Mouse (Mus musculus): ENCODE results near the gene Ear2. TPM values are rescaled to one million over a fixed set of nuclear protein-coding genes. Genes with fewer than 3 reads are reported as not detected.
"Not testable (repeated sequence)": the region's sequence is repeated elsewhere in the genome, so short reads cannot be mapped to it uniquely, and the experiment has no call there.

The Ear2 gene
- 0.71 and 0.86 TPM in 2 replicates for polyA plus RNA-seq (2015; fragmentation: Nextera tagmentation; extraction: Ambion mirVana)

GRCm38 (mm10) chr14:44102354-44102753, at the start of gene Ear2:
Gene Ear2, plus strand, starts transcription at chr14:44102654.
- H3K4me1 ChIP-seq (ENCODE audit: control insufficient read depth, insufficient read depth, low read length); H3K9me3 ChIP-seq (ENCODE audit: control insufficient read depth, low read length); H3K27me3 ChIP-seq (replicated peaks; ENCODE audit: control insufficient read depth, insufficient read depth, low read length); H3K27ac ChIP-seq (ENCODE audit: low read length); H3K36me3 ChIP-seq (ENCODE audit: control insufficient read depth, insufficient read depth, low read length); ATAC-seq; H3K4me3 ChIP-seq (ENCODE audit: low read length); H3K9ac ChIP-seq (ENCODE audit: low read depth, low read length); H3K4me2 ChIP-seq (ENCODE audit: low read depth, low read length): not testable (repeated sequence)
- 70% methylated on average over 2 of the region's 2 CpGs for WGBS

DNA sequence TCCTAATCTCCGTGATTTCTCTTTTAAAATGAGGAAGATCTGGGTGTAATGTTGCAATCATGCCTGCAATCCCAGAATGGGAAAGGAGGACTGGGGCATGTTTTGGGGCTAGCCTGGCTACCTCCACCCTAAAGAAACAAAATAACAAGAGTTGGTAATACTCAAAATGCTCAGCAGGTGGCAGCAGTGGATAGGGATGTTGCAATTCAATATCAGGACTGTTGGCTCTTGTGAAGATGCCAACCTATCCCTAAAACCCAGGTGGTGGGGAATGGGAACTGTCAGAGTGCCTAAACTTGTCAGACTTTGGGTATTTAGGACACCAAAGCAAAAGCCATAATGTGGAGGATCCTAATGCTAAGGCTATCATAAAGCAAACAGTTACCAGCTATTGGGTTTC, 34.6 kb upstream of the Ear2 start:
- not testable (repeated sequence) for H3K9ac ChIP-seq (ENCODE audit: low read depth, low read length); H3K36me3 ChIP-seq (ENCODE audit: control insufficient read depth, insufficient read depth, low read length); H3K4me1 ChIP-seq (ENCODE audit: control insufficient read depth, insufficient read depth, low read length); ATAC-seq; H3K4me2 ChIP-seq (ENCODE audit: low read depth, low read length); H3K9me3 ChIP-seq (ENCODE audit: control insufficient read depth, low read length); H3K27me3 ChIP-seq (replicated peaks; ENCODE audit: control insufficient read depth, insufficient read depth, low read length); H3K4me3 ChIP-seq (ENCODE audit: low read length); H3K27ac ChIP-seq (ENCODE audit: low read length)
- 61% methylated on average over 1 of the region's 1 CpGs for WGBS

GRCm38 (mm10) chr14:44070595-44070994, 31.9 kb upstream of the Ear2 start:
- not testable (repeated sequence) for H3K4me2 ChIP-seq (ENCODE audit: low read depth, low read length); H3K9ac ChIP-seq (ENCODE audit: low read depth, low read length); H3K36me3 ChIP-seq (ENCODE audit: control insufficient read depth, insufficient read depth, low read length); H3K4me3 ChIP-seq (ENCODE audit: low read length); H3K4me1 ChIP-seq (ENCODE audit: control insufficient read depth, insufficient read depth, low read length); H3K9me3 ChIP-seq (ENCODE audit: control insufficient read depth, low read length); H3K27ac ChIP-seq (ENCODE audit: low read length); ATAC-seq; H3K27me3 ChIP-seq (replicated peaks; ENCODE audit: control insufficient read depth, insufficient read depth, low read length)
- 86% methylated on average over 1 of the region's 3 CpGs for whole genome bisulfite sequencing

DNA sequence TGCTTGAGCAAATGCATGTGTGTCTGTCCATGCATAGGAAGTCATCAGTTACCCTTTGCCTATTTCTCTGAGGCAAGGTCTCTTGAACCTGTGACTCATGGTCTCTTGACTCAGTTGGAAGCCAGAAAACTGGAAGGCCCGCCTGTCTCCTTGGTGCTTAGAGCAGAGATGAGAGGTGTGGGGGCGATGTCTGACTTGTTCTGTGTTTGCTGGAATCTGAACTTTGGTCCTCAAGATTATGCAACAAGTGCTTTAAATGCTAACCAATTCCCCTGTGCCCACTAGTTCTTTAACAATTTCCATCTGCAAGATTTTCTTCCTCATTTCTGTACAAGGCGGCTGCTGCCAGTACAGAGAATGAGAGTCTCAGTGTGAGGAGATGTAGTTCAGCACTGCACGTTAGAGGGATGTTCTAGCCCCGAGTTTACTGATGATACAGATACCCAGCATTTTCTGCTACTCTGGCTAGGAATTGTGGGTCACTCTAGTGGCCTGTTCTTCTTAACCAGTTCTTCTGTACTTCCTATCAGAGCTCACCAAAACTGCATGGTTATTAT, 24.6 kb upstream of the Ear2 start:
- WGBS, result 69% methylated on average over 4 of the region's 5 CpGs
- peak; percentile 95 for ATAC-seq

DNA sequence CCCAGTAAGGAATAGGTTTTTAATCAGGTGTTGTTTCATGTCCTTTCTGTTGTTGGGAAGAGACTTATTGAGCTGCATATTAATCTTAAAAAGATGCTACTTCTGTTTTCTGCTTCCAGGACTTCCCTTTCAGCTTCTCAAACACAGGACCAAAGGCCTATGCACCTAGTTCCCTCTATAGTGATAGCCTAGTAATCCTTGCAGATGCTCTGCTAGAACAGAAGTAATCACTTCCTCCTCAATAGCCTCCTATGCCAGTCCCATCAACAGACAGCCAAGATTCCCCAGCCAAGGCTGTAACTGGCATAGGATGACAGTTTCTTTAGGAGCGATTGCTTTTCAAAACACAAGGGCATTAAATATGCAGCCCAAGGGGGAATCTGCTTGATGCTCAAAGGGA, 15.9 kb upstream of the Ear2 start:
- H3K27ac ChIP-seq (ENCODE audit: low read length); ATAC-seq; H3K36me3 ChIP-seq (ENCODE audit: control insufficient read depth, insufficient read depth, low read length); H3K9me3 ChIP-seq (ENCODE audit: control insufficient read depth, low read length); H3K27me3 ChIP-seq (replicated peaks; ENCODE audit: control insufficient read depth, insufficient read depth, low read length); H3K4me3 ChIP-seq (ENCODE audit: low read length); H3K9ac ChIP-seq (ENCODE audit: low read depth, low read length); H3K4me2 ChIP-seq (ENCODE audit: low read depth, low read length); H3K4me1 ChIP-seq (ENCODE audit: control insufficient read depth, insufficient read depth, low read length): not testable (repeated sequence)
- WGBS, result 94% methylated on average over 1 of the region's 1 CpGs

More for the DNA sequence above, 24.6 kb upstream of the Ear2 start:
- not testable (repeated sequence) for H3K27ac ChIP-seq (ENCODE audit: low read length); H3K4me1 ChIP-seq (ENCODE audit: control insufficient read depth, insufficient read depth, low read length); H3K4me2 ChIP-seq (ENCODE audit: low read depth, low read length); H3K27me3 ChIP-seq (replicated peaks; ENCODE audit: control insufficient read depth, insufficient read depth, low read length); H3K9ac ChIP-seq (ENCODE audit: low read depth, low read length); H3K36me3 ChIP-seq (ENCODE audit: control insufficient read depth, insufficient read depth, low read length); H3K9me3 ChIP-seq (ENCODE audit: control insufficient read depth, low read length); H3K4me3 ChIP-seq (ENCODE audit: low read length)

DNA sequence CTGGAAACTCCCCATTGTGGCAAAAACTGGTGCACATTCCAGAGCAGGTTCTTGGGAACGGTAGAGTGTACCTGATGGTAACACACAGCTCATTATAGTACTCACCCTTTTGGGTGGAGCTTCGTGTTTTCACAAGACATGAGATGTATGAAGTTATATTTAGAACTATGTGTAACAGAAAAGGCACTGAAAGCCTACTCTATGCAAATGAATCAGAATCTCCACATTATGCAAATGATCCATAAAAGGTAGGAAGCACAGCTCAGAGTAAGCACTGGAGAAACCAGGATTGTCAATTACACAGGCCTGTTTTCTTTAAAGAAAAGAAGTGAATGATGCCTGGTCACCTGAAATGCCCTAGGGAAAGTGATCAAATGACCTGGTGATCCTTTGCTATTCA, 14.9 kb upstream of the Ear2 start:
- not testable (repeated sequence) for H3K27me3 ChIP-seq (replicated peaks; ENCODE audit: control insufficient read depth, insufficient read depth, low read length); ATAC-seq; H3K9me3 ChIP-seq (ENCODE audit: control insufficient read depth, low read length); H3K4me2 ChIP-seq (ENCODE audit: low read depth, low read length); H3K9ac ChIP-seq (ENCODE audit: low read depth, low read length); H3K4me1 ChIP-seq (ENCODE audit: control insufficient read depth, insufficient read depth, low read length); H3K27ac ChIP-seq (ENCODE audit: low read length); H3K4me3 ChIP-seq (ENCODE audit: low read length); H3K36me3 ChIP-seq (ENCODE audit: control insufficient read depth, insufficient read depth, low read length)
- WGBS, result 70% methylated on average over 2 of the region's 2 CpGs

- H3K9ac ChIP-seq (ENCODE audit: low read depth, low read length); H3K36me3 ChIP-seq (ENCODE audit: control insufficient read depth, insufficient read depth, low read length); H3K4me2 ChIP-seq (ENCODE audit: low read depth, low read length); H3K4me1 ChIP-seq (ENCODE audit: control insufficient read depth, insufficient read depth, low read length); H3K27me3 ChIP-seq (replicated peaks; ENCODE audit: control insufficient read depth, insufficient read depth, low read length); H3K4me3 ChIP-seq (ENCODE audit: low read length); ATAC-seq; H3K27ac ChIP-seq (ENCODE audit: low read length); H3K9me3 ChIP-seq (ENCODE audit: control insufficient read depth, low read length): not testable (repeated sequence)
- WGBS, result 48% methylated on average over 1 of the region's 1 CpGs
Measured at GRCm38 (mm10) chr14:44091524-44091923, 10.9 kb upstream of the Ear2 start.

DNA sequence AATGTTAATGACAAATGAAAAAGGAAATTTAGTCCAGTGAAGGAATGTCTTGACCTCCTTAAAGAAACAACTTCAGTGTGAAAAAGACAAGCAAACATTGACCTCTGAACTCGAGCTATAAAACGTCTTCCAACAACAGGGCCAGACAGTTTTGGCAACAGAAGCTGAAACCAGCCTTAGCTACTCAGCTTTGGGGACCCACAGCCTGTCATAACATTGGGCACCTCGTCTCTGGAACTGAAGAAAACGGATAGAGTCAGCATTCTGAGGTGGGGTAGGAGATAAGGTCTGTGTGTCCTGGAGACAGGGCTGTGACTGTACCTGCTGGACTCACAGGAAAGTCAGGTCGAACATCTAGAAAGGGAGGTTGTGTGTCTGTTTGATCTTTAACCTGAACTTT, 8.0 kb upstream of the Ear2 start:
- H3K4me1 ChIP-seq (ENCODE audit: control insufficient read depth, insufficient read depth, low read length); H3K9ac ChIP-seq (ENCODE audit: low read depth, low read length); H3K27ac ChIP-seq (ENCODE audit: low read length); H3K4me3 ChIP-seq (ENCODE audit: low read length); ATAC-seq; H3K9me3 ChIP-seq (ENCODE audit: control insufficient read depth, low read length); H3K27me3 ChIP-seq (replicated peaks; ENCODE audit: control insufficient read depth, insufficient read depth, low read length); H3K36me3 ChIP-seq (ENCODE audit: control insufficient read depth, insufficient read depth, low read length); H3K4me2 ChIP-seq (ENCODE audit: low read depth, low read length): not testable (repeated sequence)
- WGBS, result 25% methylated on average over 5 of the region's 5 CpGs

GRCm38 (mm10) chr14:44100030-44100429, 2.4 kb upstream of the Ear2 start:
- not testable (repeated sequence) for H3K4me1 ChIP-seq (ENCODE audit: control insufficient read depth, insufficient read depth, low read length); H3K36me3 ChIP-seq (ENCODE audit: control insufficient read depth, insufficient read depth, low read length); H3K27me3 ChIP-seq (replicated peaks; ENCODE audit: control insufficient read depth, insufficient read depth, low read length); H3K27ac ChIP-seq (ENCODE audit: low read length); H3K9ac ChIP-seq (ENCODE audit: low read depth, low read length); H3K9me3 ChIP-seq (ENCODE audit: control insufficient read depth, low read length); ATAC-seq; H3K4me2 ChIP-seq (ENCODE audit: low read depth, low read length); H3K4me3 ChIP-seq (ENCODE audit: low read length)
- no CpG with 5 or more reads among the region's 1 CpGs for WGBS

GRCm38 (mm10) chr14:44110981-44111380, 8.5 kb downstream of the Ear2 start:
- Histone ChIP-seq H3K9ac (ENCODE audit: low read depth, low read length) (no peak overlapping the region), H3K9me3 (ENCODE audit: control insufficient read depth, low read length) (no peaks in the 10 kb centered on the region), H3K4me2 (ENCODE audit: low read depth, low read length) (no peak overlapping the region), H3K4me1 (ENCODE audit: control insufficient read depth, insufficient read depth, low read length) (no peaks in the 10 kb centered on the region), H3K27ac (ENCODE audit: low read length) (no peak overlapping the region), H3K36me3 (ENCODE audit: control insufficient read depth, insufficient read depth, low read length) (no peaks in the 10 kb centered on the region), H3K27me3 (replicated peaks; ENCODE audit: control insufficient read depth, insufficient read depth, low read length) (no peaks in the 10 kb centered on the region), H3K4me3 (ENCODE audit: low read length) (no peak overlapping the region)
- no peak for ATAC-seq

Data from intestine, embryonic 16.5 days (tissue).